Mouse (Mus musculus) kidney, postnatal 0 days (tissue): Measurements from ENCODE around the gene Cdhr5. TPM values are rescaled to one million over a fixed set of nuclear protein-coding genes. Genes with fewer than 3 reads are reported as not detected.

Source experiments
- ATAC-seq: fragments of 200-750 bp; cut with Nextera tagmentation; replicated peaks from 2 replicates; pipeline ENCODE4 v1.8.0; 2017; ENCODE audit warnings: low read depth, moderate number of reproducible peaks, moderate TSS enrichment, moderate library complexity; ENCODE audit not compliant: low FRiP score
- DNase-seq: peaks from one replicate; pipeline ENCODE4 v3.0.0-alpha.2; 2016; ENCODE audit warnings: low spot score
- H3K27ac ChIP-seq: fragments of 300-500 bp; sonication (generic); 2 replicates; pipeline ENCODE4 v1.5.1; 2014; ENCODE audit warnings: mild to moderate bottlenecking
- H3K27me3 ChIP-seq: fragments of 300-500 bp; sonication (generic); 2 replicates; pipeline ENCODE4 v1.6.1; 2014; ENCODE audit warnings: low read length, mixed read lengths; ENCODE audit not compliant: insufficient read depth
- H3K36me3 ChIP-seq: fragments of 300-500 bp; sonication (generic); 2 replicates; pipeline ENCODE4 v1.6.1; 2014; ENCODE audit warnings: low read length, mixed read lengths; ENCODE audit not compliant: insufficient read depth
- H3K4me1 ChIP-seq: fragments of 300-500 bp; sonication (generic); replicated peaks from 2 replicates; pipeline ENCODE4 v1.6.1; 2014; ENCODE audit warnings: antibody characterized with exemption, low read length, mixed read lengths; ENCODE audit not compliant: insufficient read depth
- H3K4me2 ChIP-seq: fragments of 300-500 bp; sonication (generic); 2 replicates; pipeline ENCODE4 v1.6.1; 2014; ENCODE audit warnings: mild to moderate bottlenecking, low read length, moderate library complexity, mixed read lengths
- H3K4me3 ChIP-seq: fragments of 300-500 bp; sonication (generic); replicated peaks from 2 replicates; pipeline ENCODE4 v1.5.1; 2014; ENCODE audit warnings: low read depth, low read length
- H3K9ac ChIP-seq: fragments of 300-500 bp; sonication (generic); 2 replicates; pipeline ENCODE4 v1.6.1; 2014; ENCODE audit warnings: low read depth, low read length
- H3K9me3 ChIP-seq: fragments of 300-500 bp; sonication (generic); replicated peaks from 2 replicates; pipeline ENCODE4 v1.6.1; 2016; ENCODE audit warnings: low read length, inconsistent platforms, mixed read lengths
- CTCF ChIP-seq: IDR thresholded peaks from 2 replicates; pipeline ENCODE4 v1.5.1; 2016; ENCODE audit warnings: antibody characterized with exemption, low read depth, mild to moderate bottlenecking, moderate library complexity
- WGBS: fragments of 180-500 bp; shearing (Covaris S2); extraction: QIAGEN DNeasy Blood & Tissue Kit; methylation state at CpG from one replicate; pipeline ENCODE4 v1.1.7; 2014; 5-methylcytosine and 5-hydroxymethylcytosine counted together
- polyA plus RNA-seq: library from polyadenylated mRNA; unstranded; fragments of >200 nt; fragmentation: Nextera tagmentation; extraction: Ambion mirVana; gene quantifications from 2 replicates; pipeline ENCODE4 v1.2.1, GENCODE M21; 2015

Gene Cdhr5
- polyA plus RNA-seq, 1 experiment from 2014 or later, result 40.1 TPM

DNA sequence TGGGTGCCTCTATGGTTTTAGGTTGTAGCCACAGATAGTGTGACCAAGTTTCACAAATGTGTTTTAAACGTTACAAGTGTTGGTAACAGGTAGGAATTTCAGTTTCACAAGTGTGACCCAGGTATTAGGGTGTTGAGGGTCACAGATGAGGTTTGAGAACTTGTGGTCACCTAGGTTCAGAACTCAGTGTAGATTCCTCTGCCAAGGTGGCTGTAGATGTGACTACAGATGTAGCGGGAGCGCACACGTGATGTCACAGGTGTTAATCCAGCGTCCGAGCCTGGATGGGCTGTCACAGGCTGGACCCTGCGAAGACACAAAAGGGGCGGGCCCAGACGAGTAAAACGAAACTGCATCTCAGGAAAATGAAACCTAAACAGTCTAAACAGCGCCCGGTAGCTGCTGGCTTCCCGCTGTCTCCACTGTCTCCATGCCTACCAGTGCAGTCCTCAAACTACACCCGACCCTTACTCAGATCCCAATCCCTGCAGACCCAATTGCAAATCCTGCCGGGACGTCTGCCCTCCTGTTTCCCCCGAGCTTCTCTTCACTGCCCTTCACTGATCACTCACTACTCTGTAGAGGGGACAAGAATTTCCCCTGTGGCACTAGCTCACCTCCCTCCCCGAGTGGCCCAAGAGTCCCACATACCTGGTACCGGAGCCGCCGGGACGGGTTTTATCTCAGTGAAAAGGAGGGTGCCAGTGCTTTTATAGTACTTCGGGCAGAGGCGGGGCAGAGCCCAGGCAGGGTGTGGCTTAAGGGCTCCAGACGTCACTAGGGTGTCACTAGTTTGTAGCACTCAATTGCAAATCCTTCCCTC, 10.6 kb downstream of the Cdhr5 start, which contains the start of gene Irf7:
Irf7 (minus strand) TSS at position 743 of the 823 bp plus-strand sequence.
- peak; percentile 76 for ATAC-seq
- WGBS, result 5% methylated on average over 25 of the region's 25 CpGs

DNA sequence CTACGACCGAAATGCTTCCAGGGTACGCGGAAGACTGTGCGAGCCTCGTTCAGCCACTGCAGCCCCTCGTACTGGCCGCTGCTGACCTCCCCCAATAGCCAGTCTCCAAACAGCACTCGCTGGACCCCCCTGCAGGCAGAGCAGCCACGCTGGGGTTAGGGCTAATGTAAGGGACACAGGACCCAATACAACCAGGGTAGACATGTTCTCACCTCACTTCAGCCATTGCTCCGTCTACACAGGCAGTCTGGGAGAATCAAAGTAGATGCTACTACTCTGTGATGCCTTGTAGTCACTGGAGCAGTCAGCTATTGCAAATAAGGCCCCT, 11.2 kb downstream of the Cdhr5 start:
- DNase-seq, result no peak
- no peak for TF ChIP-seq CTCF
- Histone ChIP-seq H3K27ac (no peak overlapping the region), H3K9me3 (no peaks in the 10 kb centered on the region), H3K27me3 (no peaks in the 10 kb centered on the region), H3K36me3 (peaks cover 35% of the 10 kb centered on the region), H3K4me1 (no peaks in the 10 kb centered on the region), H3K4me2 (peak overlapping the region; percentile 67), H3K9ac (peak overlapping the region; percentile 32; the same call in 1 of the 2 replicates), H3K4me3 (peak overlapping the region; percentile 62)
- ATAC-seq, result 0 out of 2 replicates have a peak, but pooled peaks have one; percentile 1
- 23% methylated on average over 11 of the region's 11 CpGs for WGBS

More for the DNA sequence above, 10.6 kb downstream of the Cdhr5 start, which contains the start of gene Irf7:
- Histone ChIP-seq H3K4me3 (peak within 1 kb of the TSS; percentile 62), H3K4me1 (no peaks in the 10 kb centered on the region), H3K4me2 (peak within 1 kb of the TSS; percentile 67), H3K36me3 (peaks cover 29% of the 10 kb centered on the region), H3K9ac (peak within 1 kb of the TSS; percentile 64), H3K9me3 (no peaks in the 10 kb centered on the region), H3K27ac (peak within 1 kb of the TSS; percentile 38; the same call in 1 of the 2 replicates), H3K27me3 (no peaks in the 10 kb centered on the region)
- DNase-seq, result peak; percentile 86
- no peak for TF ChIP-seq CTCF

DNA sequence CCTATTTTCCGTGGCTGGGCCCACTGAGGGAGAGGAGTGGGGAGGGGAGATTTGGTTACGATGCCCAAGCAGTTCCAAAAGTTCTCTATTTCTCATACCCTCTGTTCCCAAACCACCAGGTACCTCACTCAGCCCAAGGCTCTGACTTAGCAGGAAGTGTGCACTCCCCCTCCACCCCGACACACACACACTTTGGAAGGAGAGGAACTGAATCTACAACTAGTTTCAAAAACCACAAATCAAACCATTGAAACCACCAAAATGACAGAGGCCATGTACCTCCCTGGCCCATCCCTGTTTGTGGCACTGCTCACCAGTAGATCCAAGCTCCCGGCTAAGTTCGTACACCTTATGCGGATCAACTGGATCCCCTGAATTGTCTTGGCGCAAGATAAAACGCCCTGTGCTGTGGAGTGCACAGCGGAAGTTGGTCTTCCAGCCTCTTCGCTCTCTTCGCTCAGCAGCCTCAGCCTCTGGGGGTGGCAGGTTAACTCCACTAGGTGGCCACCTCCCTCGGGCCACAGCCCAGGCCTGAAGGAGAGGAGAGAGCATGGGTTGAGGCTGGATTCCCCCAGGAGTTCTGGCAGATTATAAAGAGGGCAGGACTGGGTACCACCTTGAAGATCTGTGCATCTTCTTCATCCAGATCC, 11.7 kb downstream of the Cdhr5 start:
- peak; percentile 69 for TF ChIP-seq CTCF
- Histone ChIP-seq H3K27me3 (no peaks in the 10 kb centered on the region), H3K4me3 (peak overlapping the region; percentile 62), H3K9ac (peak overlapping the region; percentile 32; the same call in 1 of the 2 replicates), H3K36me3 (peaks cover 39% of the 10 kb centered on the region), H3K4me1 (no peaks in the 10 kb centered on the region), H3K9me3 (no peaks in the 10 kb centered on the region), H3K4me2 (peak overlapping the region; percentile 67), H3K27ac (no peak overlapping the region)
- DNase-seq (peak; percentile 78), ATAC-seq (peak; percentile 51)
- WGBS, result 18% methylated on average over 12 of the region's 12 CpGs

DNA sequence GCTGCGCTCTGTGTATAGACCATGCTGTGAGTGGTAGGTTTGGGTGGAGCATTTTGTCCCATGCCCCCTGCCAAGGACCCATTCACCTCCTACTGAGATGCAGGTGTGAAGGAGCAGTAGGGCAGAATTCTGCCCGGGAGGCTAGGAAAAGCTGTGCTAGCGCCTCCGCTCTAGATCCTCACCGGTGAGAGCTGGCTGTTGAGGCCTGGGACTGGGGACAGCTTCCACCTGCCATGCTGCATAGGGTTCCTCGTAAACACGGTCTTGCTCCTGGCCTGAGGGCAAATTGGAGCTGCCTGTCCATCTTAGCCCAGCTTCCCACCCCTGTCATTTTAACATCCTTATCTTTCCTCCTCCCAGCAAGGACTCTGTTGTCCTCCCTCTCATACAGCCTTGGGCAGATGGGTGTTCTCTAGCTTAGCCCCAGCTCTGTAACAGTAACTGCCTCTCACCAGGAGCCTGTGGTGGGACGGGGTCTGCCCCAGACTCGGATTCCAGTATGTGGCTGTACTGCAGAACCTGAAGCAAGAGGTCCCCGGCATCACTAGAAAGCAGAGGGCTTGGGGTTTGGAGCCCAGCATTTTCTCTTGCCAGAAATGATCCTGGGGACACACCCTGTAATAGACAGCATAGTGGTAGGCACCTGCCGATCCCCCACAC, 12.4 kb downstream of the Cdhr5 start:
- no peak for TF ChIP-seq CTCF

DNA sequence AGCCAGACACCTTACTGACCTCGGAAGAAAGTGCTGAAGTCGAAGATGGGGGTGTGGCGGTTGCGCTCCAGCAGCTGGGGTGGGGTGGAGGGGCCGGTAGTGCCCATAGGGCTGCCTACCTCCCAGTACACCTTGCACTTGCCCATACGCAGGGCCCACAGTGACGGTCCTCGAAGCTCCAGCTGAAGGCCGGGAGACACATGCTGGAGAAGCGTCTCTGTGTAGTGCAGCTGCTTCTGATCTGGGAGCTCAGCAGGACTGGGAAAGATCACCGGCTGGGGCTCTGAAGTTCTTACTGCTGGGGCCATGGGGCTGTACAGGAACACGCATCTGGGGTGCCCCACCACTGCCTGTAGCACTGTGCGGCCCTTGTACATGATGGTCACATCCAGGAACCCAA, 12.9 kb downstream of the Cdhr5 start:
- Histone ChIP-seq H3K4me1 (no peaks in the 10 kb centered on the region), H3K4me3 (no peak overlapping the region), H3K9ac (no peak overlapping the region), H3K36me3 (peaks cover 52% of the 10 kb centered on the region), H3K27me3 (no peaks in the 10 kb centered on the region), H3K27ac (no peak overlapping the region), H3K9me3 (no peaks in the 10 kb centered on the region), H3K4me2 (no peak overlapping the region)
- TF ChIP-seq CTCF, result no peak
- 90% methylated on average over 13 of the region's 13 CpGs for WGBS
- no peak for DNase-seq
- no peak for ATAC-seq

More for the DNA sequence above, 12.4 kb downstream of the Cdhr5 start:
- H3K9ac ChIP-seq, result no peak overlapping the region
- ATAC-seq (no peak), DNase-seq (no peak)
- H3K27ac ChIP-seq, result no peak overlapping the region
- WGBS, result 72% methylated on average over 11 of the region's 11 CpGs
- no peaks in the 10 kb centered on the region for H3K4me1 ChIP-seq
- 0 out of 2 replicates have a peak overlapping the region, but pooled peaks have one; percentile 67 for H3K4me2 ChIP-seq
- H3K4me3 ChIP-seq, result no peak overlapping the region
- H3K36me3 ChIP-seq, result peaks cover 46% of the 10 kb centered on the region
- no peaks in the 10 kb centered on the region for H3K9me3 ChIP-seq
- no peaks in the 10 kb centered on the region for H3K27me3 ChIP-seq

DNA sequence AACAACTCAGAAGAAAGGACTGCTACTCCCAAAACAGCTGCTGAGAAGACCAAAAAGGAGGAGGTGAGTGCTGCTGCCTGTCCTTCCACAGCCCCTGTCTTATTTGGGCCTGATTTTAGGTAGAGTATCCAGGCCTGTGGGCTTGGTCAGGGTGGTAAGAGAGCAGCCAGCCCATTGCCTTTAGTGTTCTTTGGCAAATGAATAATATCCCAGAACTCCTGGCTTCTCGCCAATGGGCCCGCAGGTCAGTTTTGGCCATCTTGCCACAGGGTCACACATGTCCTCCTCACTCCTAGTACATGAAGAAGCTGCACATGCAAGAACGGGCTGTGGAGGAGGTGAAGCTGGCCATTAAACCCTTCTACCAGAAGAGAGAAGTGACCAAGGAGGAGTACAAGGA, 15.1 kb downstream of the Cdhr5 start:
- Histone ChIP-seq H3K4me2 (no peak overlapping the region), H3K4me3 (no peak overlapping the region), H3K9ac (no peak overlapping the region), H3K27ac (no peak overlapping the region), H3K4me1 (no peaks in the 10 kb centered on the region), H3K27me3 (no peaks in the 10 kb centered on the region), H3K9me3 (no peaks in the 10 kb centered on the region), H3K36me3 (peaks cover 73% of the 10 kb centered on the region)
- DNase-seq, result no peak
- 88% methylated on average over 3 of the region's 3 CpGs for WGBS
- ATAC-seq, result no peak
- TF ChIP-seq CTCF, result no peak
